Mouse (Mus musculus): ENCODE results near the gene Olfr222. TPM values are rescaled to one million over a fixed set of nuclear protein-coding genes. Genes with fewer than 3 reads are reported as not detected.

The Olfr222 gene
- polyA plus RNA-seq, 1 experiment from 2014 or later: not detected

DNA sequence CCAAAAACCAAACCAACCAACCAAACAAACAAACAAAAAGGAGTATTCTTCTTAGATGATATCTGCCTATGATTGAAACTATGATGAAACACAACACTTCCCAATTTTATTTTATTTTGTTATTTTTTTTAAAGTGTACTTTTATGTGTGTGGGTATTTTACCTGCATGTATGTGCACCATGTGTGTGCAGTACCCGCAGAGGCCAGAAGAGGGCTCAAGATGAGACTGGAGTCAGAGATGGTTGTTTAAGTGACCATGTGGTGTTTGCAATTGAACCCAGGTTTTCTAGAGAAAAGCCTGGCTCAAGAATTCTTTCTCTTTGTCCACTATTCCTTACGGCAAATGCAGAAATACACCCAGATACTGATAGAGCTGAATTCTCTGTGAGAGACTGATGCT lies 51.9 kb downstream of the Olfr222 start:
- H3K27me3 ChIP-seq (ENCODE audit: insufficient read depth, low read length): no peaks in the 10 kb centered on the region
- WGBS (ENCODE audit: insufficient replicate concordance): 93% methylated on average over 2 of the region's 2 CpGs
- no peak overlapping the region for H3K4me3 ChIP-seq (ENCODE audit: low read depth, low read length)
- H3K4me2 ChIP-seq (ENCODE audit: low read depth, low read length): no peak overlapping the region
- no peaks in the 10 kb centered on the region for H3K9me3 ChIP-seq (ENCODE audit: low read length)
- H3K27ac ChIP-seq (ENCODE audit: low read depth): no peak overlapping the region
- TF ChIP-seq EP300 (IDR thresholded peaks at IDR 0.05; ENCODE audit: low read depth): no peak
- peak; percentile 23; the same call in 1 of the 2 replicates for TF ChIP-seq CTCF (IDR thresholded peaks at IDR 0.05; ENCODE audit: low read depth)
- no peak overlapping the region for H3K9ac ChIP-seq (replicated peaks)
- H3K4me1 ChIP-seq (ENCODE audit: insufficient read depth): peaks cover 8% of the 10 kb centered on the region; the same call in 1 of the 2 replicates
- DNase-seq: no peak
- ATAC-seq: no peak
- H3K36me3 ChIP-seq (replicated peaks; ENCODE audit: insufficient read depth, low read length): no peaks in the 10 kb centered on the region

Other genes starting within 250 kb of the Olfr222 start
- gene Prss38, start 200.6 kb downstream of the Olfr222 start, polyA plus RNA-seq (2015; fragmentation: Nextera tagmentation; extraction: Ambion mirVana): not detected in 2 replicates
- gene Jmjd4, start 126.2 kb downstream of the Olfr222 start, polyA plus RNA-seq (2015; fragmentation: Nextera tagmentation; extraction: Ambion mirVana): 3.2 and 3.6 TPM in 2 replicates
- gene Snap47, start 125.0 kb downstream of the Olfr222 start, polyA plus RNA-seq (2015; fragmentation: Nextera tagmentation; extraction: Ambion mirVana): 32.4 and 33.5 TPM in 2 replicates
- gene Zfp867, start 103.8 kb downstream of the Olfr222 start, polyA plus RNA-seq (2015; fragmentation: Nextera tagmentation; extraction: Ambion mirVana): 1.4 and 1.5 TPM in 2 replicates
- gene Zkscan17, start 49.5 kb downstream of the Olfr222 start, polyA plus RNA-seq (2015; fragmentation: Nextera tagmentation; extraction: Ambion mirVana): 5.2 and 5.4 TPM in 2 replicates
- gene Nlrp3, start 34.7 kb downstream of the Olfr222 start, polyA plus RNA-seq (2015; fragmentation: Nextera tagmentation; extraction: Ambion mirVana): 0.80 and 0.91 TPM in 2 replicates
- not detected in 2 replicates for gene Olfr223, start 17.1 kb upstream of the Olfr222 start, polyA plus RNA-seq (2015; fragmentation: Nextera tagmentation; extraction: Ambion mirVana)
- 14.2 and 14.3 TPM in 2 replicates for gene Mprip, start 85.1 kb upstream of the Olfr222 start, polyA plus RNA-seq (2015; fragmentation: Nextera tagmentation; extraction: Ambion mirVana)
- 1.7 and 2.0 TPM in 2 replicates for gene Pld6, start 211.4 kb upstream of the Olfr222 start, polyA plus RNA-seq (2015; fragmentation: Nextera tagmentation; extraction: Ambion mirVana)
- gene Flcn, start 233.8 kb upstream of the Olfr222 start, polyA plus RNA-seq (2015; fragmentation: Nextera tagmentation; extraction: Ambion mirVana): 11.3 and 13.9 TPM in 2 replicates